Mouse (Mus musculus) left cerebral cortex, adult 8-10 months (tissue): ENCODE data around the gene Adamtsl5. TPM values are rescaled to one million over a fixed set of nuclear protein-coding genes. Genes with fewer than 3 reads are reported as not detected.

Source experiments
- DNase-seq, 2 experiments: peaks; one replicate each; pipeline ENCODE4 v3.0.0; 2022; ENCODE audit warnings: low spot score in 2 of 2
- microRNA-seq, 2 experiments: library from miRNA; unstranded; fragments of <30 nt; microRNA quantifications; one replicate each; pipeline ENCODE4 v1.2.0; 2022
- total RNA-seq, 4 experiments: library from RNA; stranded (reverse); gene quantifications; 2 replicates each; pipeline ENCODE4 v1.2.4; 2022

The Adamtsl5 gene
- total RNA-seq, 4 experiments from 2014 or later = 10.7 to 12.1 (median 11.5) TPM

GRCm38 (mm10) chr10:80297526-80298133, 50.6 kb downstream of the Adamtsl5 start:
- no peak for DNase-seq

GRCm38 (mm10) chr10:80296824-80297223, 51.4 kb downstream of the Adamtsl5 start:
- DNase-seq = no peak

DNA sequence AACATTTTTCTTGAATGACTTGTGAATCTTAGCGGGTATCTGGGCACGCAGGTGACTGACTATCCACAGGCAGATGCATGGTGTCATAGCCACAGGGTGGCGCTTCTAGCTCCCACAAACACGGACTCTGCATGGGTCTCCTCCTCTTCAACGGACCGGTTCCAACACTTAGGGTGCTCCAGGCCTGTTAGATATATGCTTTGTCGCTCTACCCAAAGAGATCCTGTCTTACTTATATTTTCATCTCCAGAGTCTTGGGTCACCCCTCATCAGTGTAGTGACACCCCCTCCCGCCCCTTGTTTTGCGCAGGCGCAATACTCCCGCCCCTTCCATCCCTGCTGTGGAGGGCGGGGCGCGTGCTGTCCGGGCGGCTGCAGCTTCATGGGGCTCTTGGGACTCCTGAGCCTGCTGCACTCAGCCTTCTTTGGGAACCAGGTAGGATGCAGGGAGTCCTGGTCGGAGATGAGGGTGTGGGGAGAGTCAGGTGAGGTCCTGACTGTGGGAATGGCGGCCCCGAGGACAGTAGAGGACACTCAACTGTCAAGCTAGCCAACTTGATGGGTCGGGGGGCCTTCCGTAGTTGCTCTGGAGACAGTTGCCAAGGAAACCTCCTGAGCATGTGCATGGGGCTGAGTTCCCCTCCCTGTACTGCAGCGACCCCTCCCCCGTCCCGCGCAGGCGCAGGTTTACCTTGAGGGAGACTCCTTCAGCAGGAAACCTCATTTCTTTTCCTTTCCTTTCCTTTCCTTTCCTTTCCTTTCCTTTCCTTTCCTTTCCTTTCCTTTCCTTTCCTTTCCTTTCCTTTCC, 52.4 kb downstream of the Adamtsl5 start, which contains the start of gene Apc2:
Apc2 (plus strand) TSS at position 360 of the 808 bp plus-strand sequence.
- DNase-seq = peak; percentile 71

- no peak for DNase-seq
Measured at GRCm38 (mm10) chr10:80294788-80295303, 53.4 kb downstream of the Adamtsl5 start.

- no peak for DNase-seq
Measured at GRCm38 (mm10) chr10:80294311-80294710, 53.9 kb downstream of the Adamtsl5 start.

GRCm38 (mm10) chr10:80293325-80293724, 54.9 kb downstream of the Adamtsl5 start:
- DNase-seq = no peak

- DNase-seq = peak; percentile 81 to 91
Measured at GRCm38 (mm10) chr10:80292251-80293146, 55.7 kb downstream of the Adamtsl5 start, which contains the start of gene Rps15. Rps15 (plus strand) TSS chr10:80292453.

Small RNAs within 50 kb of the gene (microRNA-seq; reads per million reads assigned to microRNA genes)
- gene Gm22721 = 0 reads per million in 2 experiments

Other genes with a start within 250 kb of the Adamtsl5 start
- 10 to 100 TPM; 16.2 to 32.0 (median 20.3) TPM for gene Sbno2, start 242.8 kb downstream of the Adamtsl5 start, total RNA-seq
- 100 to 1,000 TPM; 102 to 111 (median 109) TPM for gene Stk11, start 232.6 kb downstream of the Adamtsl5 start, total RNA-seq
- 100 to 1,000 TPM; 306 to 342 (median 330) TPM for gene Atp5d, start 209.8 kb downstream of the Adamtsl5 start, total RNA-seq
- gene Cbarp, start 207.6 kb downstream of the Adamtsl5 start, total RNA-seq = 100 to 1,000 TPM; 328 to 363 (median 358) TPM
- gene Midn, start 200.1 kb downstream of the Adamtsl5 start, total RNA-seq = 10 to 100 TPM; 48.5 to 76.4 (median 64.1) TPM
- gene Cirbp, start 182.4 kb downstream of the Adamtsl5 start, total RNA-seq = 100 to 1,000 TPM; 124 to 159 (median 143) TPM
- gene 1600002K03Rik, start 175.5 kb downstream of the Adamtsl5 start, total RNA-seq = 1 to 10 TPM; 4.1 to 6.0 (median 5.5) TPM
- 1 to 10 TPM; 6.8 to 9.1 (median 7.7) TPM for gene Efna2, start 168.9 kb downstream of the Adamtsl5 start, total RNA-seq
- gene Mum1, start 122.0 kb downstream of the Adamtsl5 start, total RNA-seq = 10 to 100 TPM; 41.9 to 51.7 (median 44.1) TPM
- gene Ndufs7, start 99.3 kb downstream of the Adamtsl5 start, total RNA-seq = 100 to 1,000 TPM; 214 to 225 (median 218) TPM
- 10 to 100 TPM; 28.8 to 33.6 (median 31.1) TPM for gene Gamt, start 87.4 kb downstream of the Adamtsl5 start, total RNA-seq
- gene Dazap1, start 86.9 kb downstream of the Adamtsl5 start, total RNA-seq = 10 to 100 TPM; 76.4 to 90.1 (median 83.5) TPM
- gene Rps15, start 56.0 kb downstream of the Adamtsl5 start, total RNA-seq = 1,000 to 10,000 TPM in 1 of 4 experiments, 100 to 1,000 TPM in 3; 922 to 1,007 (median 961) TPM
- 100 to 1,000 TPM; 107 to 125 (median 116) TPM for gene Apc2, start 52.4 kb downstream of the Adamtsl5 start, total RNA-seq
- 10 to 100 TPM; 25.7 to 29.0 (median 27.3) TPM for gene 2310011J03Rik, start 27.9 kb downstream of the Adamtsl5 start, total RNA-seq
- 10 to 100 TPM in 1 of 4 experiments, 1 to 10 TPM in 3; 6.7 to 10.2 (median 8.3) TPM for gene Pcsk4, start 18.9 kb downstream of the Adamtsl5 start, total RNA-seq
- 10 to 100 TPM; 12.0 to 14.8 (median 13.6) TPM for gene Reep6, start 18.5 kb downstream of the Adamtsl5 start, total RNA-seq
- gene Plk5, start 8.0 kb upstream of the Adamtsl5 start, total RNA-seq = 10 to 100 TPM; 27.8 to 29.4 (median 28.7) TPM
- 10 to 100 TPM; 18.9 to 20.3 (median 19.6) TPM for gene Mex3d, start 39.2 kb upstream of the Adamtsl5 start, total RNA-seq
- gene Mbd3, start 51.1 kb upstream of the Adamtsl5 start, total RNA-seq = 100 to 1,000 TPM; 146 to 152 (median 149) TPM
- 100 to 1,000 TPM; 332 to 408 (median 366) TPM for gene Uqcr11, start 58.4 kb upstream of the Adamtsl5 start, total RNA-seq
- gene Tcf3, start 85.2 kb upstream of the Adamtsl5 start, total RNA-seq = 10 to 100 TPM; 27.7 to 32.6 (median 31.4) TPM
- not detected for gene Onecut3, start 146.4 kb upstream of the Adamtsl5 start, total RNA-seq
- under 1 TPM in 3 of 4 experiments, not detected in 1; 0.08 to 0.21 (median 0.18) TPM for gene Atp8b3, start 190.7 kb upstream of the Adamtsl5 start, total RNA-seq
- gene Rexo1, start 213.1 kb upstream of the Adamtsl5 start, total RNA-seq = 10 to 100 TPM; 40.7 to 46.6 (median 44.7) TPM
- gene Klf16, start 228.9 kb upstream of the Adamtsl5 start, total RNA-seq = 10 to 100 TPM; 53.0 to 65.9 (median 61.2) TPM
- 100 to 1,000 TPM; 157 to 168 (median 166) TPM for gene Abhd17a, start 241.9 kb upstream of the Adamtsl5 start, total RNA-seq